Comparison of ENCODE assay signal across 8 mouse cellular contexts in genomic region chr8:105965266-105965904, GRCm38 (mm10). TPM values are rescaled to one million over a fixed set of nuclear protein-coding genes. Genes with fewer than 3 reads are reported as not detected.
DNase-seq lines count a peak whose midpoint lies in the region; ATAC-seq lines count a peak whose summit lies in the region.

No protein-coding gene starts in this region.

- peak overlapping the region; percentile 78 for H3K27ac ChIP-seq in embryonic facial prominence, embryonic 12.5 days
- peak overlapping the region; percentile 95 for H3K27ac ChIP-seq in heart, embryonic 13.5 days (replicated peaks)

- H3K9ac ChIP-seq in embryonic facial prominence, embryonic 12.5 days, result peak overlapping the region; percentile 81
- H3K9ac ChIP-seq in heart, embryonic 13.5 days, result peak overlapping the region; percentile 97

- peak; percentile 85 for DNase-seq in 3134 (ENCODE audit: extremely low read depth, insufficient read length, low spot score)
- peak; percentile 61 for DNase-seq in MN1 (ENCODE audit: low spot score)
- DNase-seq in kidney, postnatal 25 days, result peak; percentile 39 to 69
- DNase-seq in splenic B cell, adult 2 months (ENCODE audit: low read depth, low spot score), result peak; percentile 33
- no peak for DNase-seq in layer of hippocampus, adult 9-11 months

- H3K4me2 ChIP-seq in embryonic facial prominence, embryonic 12.5 days (replicated peaks), result peak overlapping the region; percentile 70
- H3K4me2 ChIP-seq in heart, embryonic 13.5 days, result peak overlapping the region; percentile 77

- H3K36me3 ChIP-seq in embryonic facial prominence, embryonic 12.5 days, result peaks cover 3% of the 10 kb centered on the region; the same call in 1 of the 2 replicates
- peaks cover 10% of the 10 kb centered on the region for H3K36me3 ChIP-seq in heart, embryonic 13.5 days
- H3K36me3 ChIP-seq in splenic B cell, adult 2 months (ENCODE audit: control insufficient read depth, insufficient read depth, low read length, poor library complexity, severe bottlenecking), result no peaks in the 10 kb centered on the region

- 1% methylated on average over 40 of the region's 40 CpGs for WGBS in embryonic facial prominence, embryonic 12.5 days
- 1% methylated on average over 40 of the region's 40 CpGs for WGBS in heart, embryonic 13.5 days

- H3K9me3 ChIP-seq in embryonic facial prominence, embryonic 12.5 days, result no peaks in the 10 kb centered on the region
- no peaks in the 10 kb centered on the region for H3K9me3 ChIP-seq in heart, embryonic 13.5 days

- peak overlapping the region; percentile 76 for H3K4me3 ChIP-seq in embryonic facial prominence, embryonic 12.5 days
- H3K4me3 ChIP-seq in heart, embryonic 13.5 days, result peak overlapping the region; percentile 90

- peaks cover 19% of the 10 kb centered on the region for H3K4me1 ChIP-seq in embryonic facial prominence, embryonic 12.5 days
- H3K4me1 ChIP-seq in heart, embryonic 13.5 days, result peaks cover 66% of the 10 kb centered on the region

- peak; percentile 71 for ATAC-seq in embryonic facial prominence, embryonic 12.5 days (ENCODE audit: insufficient number of reproducible peaks, insufficient read depth, low FRiP score, low TSS enrichment)
- ATAC-seq in heart, embryonic 13.5 days (ENCODE audit: extremely low read depth, insufficient number of reproducible peaks, low FRiP score, low TSS enrichment), result peak; percentile 39; the same call in 1 of the 2 replicates
- ATAC-seq in megakaryocyte progenitor cell, adult 5-6 weeks (replicated peaks; ENCODE audit: poor library complexity), result peak; percentile 15

- no peaks in the 10 kb centered on the region for H3K27me3 ChIP-seq in embryonic facial prominence, embryonic 12.5 days
- H3K27me3 ChIP-seq in heart, embryonic 13.5 days (replicated peaks), result no peaks in the 10 kb centered on the region
- no peaks in the 10 kb centered on the region for H3K27me3 ChIP-seq in splenic B cell, adult 2 months (ENCODE audit: control insufficient read depth, insufficient read depth, low read length, poor library complexity, severe bottlenecking)

RNA-seq across cellular contexts. Expression of gene Slc12a4, which starts 0.5 kb away (rescaled TPM):
- polyA plus RNA-seq in embryonic facial prominence, embryonic 12.5 days (2016; fragmentation: Nextera tagmentation; extraction: Ambion mirVana), result 44.3 and 48.2 TPM in 2 replicates
- polyA plus RNA-seq in heart, embryonic 13.5 days (2015; fragmentation: Nextera tagmentation; extraction: Ambion mirVana), result 37.7 and 39.4 TPM in 2 replicates
- total RNA-seq in megakaryocyte progenitor cell, adult 5-6 weeks (2015), result 2.0 and 3.5 TPM in 2 replicates
- total RNA-seq in megakaryocyte progenitor cell, adult 5-6 weeks (2017), result 7.7 and 8.4 TPM in 2 replicates

RNA-seq across cellular contexts. Expression of gene Dpep3, which starts 13.8 kb away (rescaled TPM):
- polyA plus RNA-seq in embryonic facial prominence, embryonic 12.5 days (2016; fragmentation: Nextera tagmentation; extraction: Ambion mirVana), result not detected in 2 replicates
- polyA plus RNA-seq in heart, embryonic 13.5 days (2015; fragmentation: Nextera tagmentation; extraction: Ambion mirVana), result not detected in 2 replicates
- total RNA-seq in megakaryocyte progenitor cell, adult 5-6 weeks (2015), result not detected in 2 replicates
- not detected in 2 replicates for total RNA-seq in megakaryocyte progenitor cell, adult 5-6 weeks (2017)

RNA-seq across cellular contexts. Expression of gene Lcat, which starts 22.2 kb away (rescaled TPM):
- 2.3 and 3.0 TPM in 2 replicates for polyA plus RNA-seq in embryonic facial prominence, embryonic 12.5 days (2016; fragmentation: Nextera tagmentation; extraction: Ambion mirVana)
- polyA plus RNA-seq in heart, embryonic 13.5 days (2015; fragmentation: Nextera tagmentation; extraction: Ambion mirVana), result 1.5 and 3.0 TPM in 2 replicates
- 0.83 TPM in 1 of 2 replicates, not detected in the other for total RNA-seq in megakaryocyte progenitor cell, adult 5-6 weeks (2015)
- total RNA-seq in megakaryocyte progenitor cell, adult 5-6 weeks (2017), result 0.12 TPM in 1 of 2 replicates, not detected in the other

RNA-seq across cellular contexts. Expression of gene Dus2, which starts 25.8 kb away (rescaled TPM):
- 25.3 and 26.6 TPM in 2 replicates for polyA plus RNA-seq in embryonic facial prominence, embryonic 12.5 days (2016; fragmentation: Nextera tagmentation; extraction: Ambion mirVana)
- polyA plus RNA-seq in heart, embryonic 13.5 days (2015; fragmentation: Nextera tagmentation; extraction: Ambion mirVana), result 16.4 and 16.7 TPM in 2 replicates
- 7.9 and 12.0 TPM in 2 replicates for total RNA-seq in megakaryocyte progenitor cell, adult 5-6 weeks (2015)
- total RNA-seq in megakaryocyte progenitor cell, adult 5-6 weeks (2017), result 10.8 and 20.3 TPM in 2 replicates

RNA-seq across cellular contexts. Expression of gene Psmb10, which starts 27.1 kb away (rescaled TPM):
- 22.9 and 31.7 TPM in 2 replicates for polyA plus RNA-seq in embryonic facial prominence, embryonic 12.5 days (2016; fragmentation: Nextera tagmentation; extraction: Ambion mirVana)
- 51.9 and 61.3 TPM in 2 replicates for polyA plus RNA-seq in heart, embryonic 13.5 days (2015; fragmentation: Nextera tagmentation; extraction: Ambion mirVana)
- 127 and 155 TPM in 2 replicates for total RNA-seq in megakaryocyte progenitor cell, adult 5-6 weeks (2015)
- 58.8 and 66.5 TPM in 2 replicates for total RNA-seq in megakaryocyte progenitor cell, adult 5-6 weeks (2017)

Comparison
In these comparisons a context has a peak if more than half of its experiments do, and no peak if none do; other contexts are left out.
1. ATAC-seq: peak in every context shown above with its lines; median percentile 71 in embryonic facial prominence, embryonic 12.5 days; 39 in heart, embryonic 13.5 days; 15 in megakaryocyte progenitor cell, adult 5-6 weeks.